Mouse (Mus musculus) testis, postnatal 14 days (tissue): ENCODE measurements around the gene Ccdc78.

Experiments used
- DNase-seq: peaks from one replicate; pipeline ENCODE4 v3.0.0; 2021; ENCODE audit warnings: low spot score

Ccdc78 gene

DNA sequence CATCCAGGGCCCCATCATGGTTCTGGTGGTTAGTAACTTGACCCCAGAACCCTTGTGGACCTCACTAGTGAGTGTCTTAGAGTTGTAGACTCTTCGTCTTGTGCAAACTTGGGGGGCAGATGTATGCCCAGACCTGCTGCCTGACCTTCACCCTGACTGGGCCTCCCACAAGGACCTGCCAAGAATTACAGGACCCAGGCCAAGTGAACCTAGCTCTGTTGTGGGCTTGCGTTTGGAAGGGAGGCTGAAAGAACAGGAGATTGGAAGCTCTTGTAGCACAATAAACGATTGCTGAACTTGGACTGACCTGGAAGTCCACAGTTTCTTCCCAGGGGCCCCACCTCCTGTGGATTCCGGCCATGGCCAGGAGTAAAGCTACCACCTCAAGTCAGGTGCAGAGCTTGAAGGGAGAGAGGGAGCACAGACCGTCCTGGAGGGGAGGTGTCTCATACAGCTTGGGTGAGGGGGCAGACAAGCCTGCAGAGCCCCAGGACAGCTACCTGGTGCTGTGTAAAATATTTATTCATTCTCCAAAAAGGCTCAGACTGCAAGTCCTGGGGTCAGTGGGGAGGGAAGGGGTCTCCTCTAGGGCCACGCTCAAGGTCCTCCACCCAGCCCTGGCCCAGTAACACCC, 47.7 kb downstream of the Ccdc78 start:
- DNase-seq = no peak

DNA sequence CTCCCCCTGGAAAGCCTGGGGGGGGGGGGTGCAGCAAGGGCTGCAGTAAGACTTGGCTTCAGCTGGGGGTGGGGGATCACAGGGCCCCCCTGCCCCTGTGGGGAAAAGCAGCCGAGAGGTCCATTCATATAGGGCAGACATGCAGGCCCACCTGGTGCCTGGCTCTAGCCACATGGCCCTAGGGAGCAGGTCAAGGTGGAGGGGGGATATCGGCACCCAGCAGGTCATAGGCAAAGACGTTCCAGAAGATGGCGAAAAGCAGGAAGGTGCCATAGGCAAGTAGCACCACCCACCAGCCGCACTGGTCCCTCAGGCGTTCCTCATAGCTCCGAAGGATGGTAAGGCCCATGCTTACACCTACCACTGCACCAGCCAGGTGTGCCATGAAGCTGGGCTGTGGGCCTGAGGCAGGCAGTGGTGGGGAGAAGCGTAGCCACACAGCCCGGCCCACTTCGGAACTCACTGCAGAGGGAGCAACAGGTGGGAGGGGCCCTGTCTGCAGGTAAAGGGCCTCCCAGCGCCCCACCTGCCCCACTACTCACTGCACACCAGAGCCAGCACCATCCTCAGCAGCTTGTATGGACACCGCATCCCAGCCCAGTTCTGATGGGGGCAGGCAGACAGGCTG, 48.3 kb downstream of the Ccdc78 start:
- DNase-seq = no peak

DNA sequence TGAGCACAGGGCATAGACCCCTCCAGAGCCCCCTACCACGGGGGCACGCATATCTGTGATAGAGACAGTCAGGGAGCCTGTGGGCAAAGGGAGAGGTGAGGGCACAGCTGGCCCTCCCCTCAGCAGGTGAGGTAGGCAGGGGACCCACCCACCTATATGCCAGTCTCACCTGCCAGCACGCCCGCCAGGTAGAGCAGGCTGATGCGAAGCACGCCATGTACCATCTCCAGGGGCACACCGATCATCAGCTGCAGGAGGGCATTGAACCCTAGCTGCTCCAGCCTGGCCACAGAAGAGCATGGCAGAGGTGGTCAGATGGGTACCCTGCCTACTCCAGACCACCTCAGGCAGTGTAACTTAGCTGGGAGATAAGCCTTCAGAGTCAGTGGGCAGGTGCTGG, 48.9 kb downstream of the Ccdc78 start:
- DNase-seq = no peak

DNA sequence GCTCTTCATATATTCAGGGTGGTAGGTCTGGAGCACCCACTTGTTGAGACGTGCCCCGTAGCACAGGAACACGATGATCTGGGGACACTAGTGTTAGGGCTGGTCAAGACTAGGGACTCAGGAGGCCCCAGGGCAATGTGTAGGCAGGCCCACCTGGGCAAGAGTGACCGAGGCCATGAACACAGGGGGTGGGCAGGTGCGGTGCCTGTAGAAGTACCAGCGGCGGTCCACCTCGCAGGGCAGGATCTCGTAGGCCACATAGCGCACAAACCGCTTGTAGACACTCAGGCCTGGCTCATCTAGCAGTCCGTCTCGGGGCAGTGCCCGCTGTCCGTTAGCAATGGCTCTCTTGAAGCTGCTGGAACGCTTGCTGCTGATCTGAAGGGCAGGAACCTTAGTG, 49.4 kb downstream of the Ccdc78 start:
- no peak for DNase-seq

DNA sequence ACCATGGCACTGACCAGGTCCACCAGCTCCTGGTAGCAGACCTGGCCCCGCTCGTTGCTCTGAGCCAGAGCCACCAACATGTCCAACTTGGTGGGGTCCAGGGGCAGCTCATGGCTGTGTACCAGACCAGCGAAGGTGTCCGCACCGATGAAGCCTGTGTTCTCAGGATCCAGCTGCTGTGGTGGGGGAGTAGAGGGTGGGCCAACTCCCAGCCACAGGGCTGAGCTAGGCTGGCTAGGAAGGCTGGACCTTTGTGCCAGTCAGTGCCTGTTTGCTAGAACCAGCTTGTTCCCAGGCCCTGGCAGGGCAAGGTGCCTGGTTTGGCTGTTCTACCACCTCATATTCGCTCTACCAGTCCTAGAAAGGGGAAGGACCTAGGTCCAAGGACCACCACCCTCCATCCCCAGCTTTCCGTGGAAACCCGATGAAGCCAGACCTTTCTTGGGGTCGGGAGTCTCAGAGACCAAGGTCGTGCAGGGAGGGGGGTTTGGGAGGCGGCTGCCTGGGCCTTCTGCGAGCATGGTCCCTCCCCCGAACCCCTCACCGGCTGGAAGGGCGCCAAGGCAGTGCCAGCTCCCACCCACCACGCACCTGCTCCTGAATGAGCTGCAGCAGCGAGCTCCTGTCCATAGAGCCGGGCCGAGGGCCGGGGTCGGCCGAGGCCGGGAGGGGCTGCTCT, 50.2 kb downstream of the Ccdc78 start:
- DNase-seq = no peak

DNA sequence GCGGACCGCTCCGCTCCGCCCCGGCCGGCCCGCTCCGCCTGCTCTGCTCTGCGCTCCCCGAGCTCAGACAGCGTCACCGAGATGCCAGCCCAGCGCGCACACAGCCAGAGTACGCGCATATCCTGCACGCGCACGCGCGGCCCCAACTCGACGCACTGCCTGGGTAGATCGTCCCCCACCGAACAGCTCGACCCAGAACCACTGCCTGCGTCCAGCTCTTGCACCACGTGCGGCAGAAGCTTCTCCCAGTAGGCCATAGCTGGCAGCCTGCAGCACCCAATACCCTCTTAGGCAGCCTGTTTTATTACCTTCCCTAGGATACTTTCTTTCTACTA, 50.7 kb downstream of the Ccdc78 start, which contains the start of gene Rhbdl1:
Rhbdl1 (minus strand) TSS at position 220 of the 335 bp plus-strand sequence.
- peak; percentile 68 for DNase-seq

DNA sequence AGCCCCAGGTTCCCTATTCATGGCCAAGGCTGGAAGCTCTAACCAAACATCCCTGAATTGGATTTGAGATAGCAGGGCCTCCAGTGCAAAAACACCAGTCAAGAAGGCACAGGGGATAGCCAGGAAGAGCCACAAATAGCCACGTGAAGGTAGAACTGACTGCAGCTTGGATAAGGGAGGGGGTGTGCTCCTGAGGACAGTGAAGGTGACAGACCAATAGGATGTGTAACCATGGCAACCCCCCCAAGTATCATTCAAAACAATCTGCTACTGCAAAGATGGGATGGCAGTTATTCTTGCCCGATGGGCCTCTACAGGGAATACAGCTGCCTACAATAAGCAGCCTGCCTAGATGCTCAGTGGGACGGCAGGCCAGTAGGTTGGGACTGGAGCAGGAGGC, 51.2 kb downstream of the Ccdc78 start:
- no peak for DNase-seq

DNA sequence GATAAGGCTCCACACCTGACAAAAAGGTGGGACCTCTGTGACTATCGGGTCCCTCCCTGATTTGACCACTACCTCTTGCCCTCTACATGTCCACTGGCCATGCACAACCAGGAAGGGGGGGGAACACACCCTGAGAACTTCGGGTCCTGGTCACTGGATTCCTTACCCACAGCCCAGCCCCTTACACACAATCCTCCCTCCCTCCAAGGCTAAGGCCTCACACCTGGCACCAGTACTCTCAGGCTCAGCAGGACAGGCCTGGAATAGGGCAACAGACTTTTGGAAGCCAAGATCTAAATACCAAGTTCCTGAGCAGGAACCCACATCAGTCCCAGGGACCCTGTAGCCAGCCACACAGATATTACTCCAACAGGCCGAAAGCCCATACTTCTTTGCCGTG, 52.5 kb downstream of the Ccdc78 start:
- no peak for DNase-seq

DNA sequence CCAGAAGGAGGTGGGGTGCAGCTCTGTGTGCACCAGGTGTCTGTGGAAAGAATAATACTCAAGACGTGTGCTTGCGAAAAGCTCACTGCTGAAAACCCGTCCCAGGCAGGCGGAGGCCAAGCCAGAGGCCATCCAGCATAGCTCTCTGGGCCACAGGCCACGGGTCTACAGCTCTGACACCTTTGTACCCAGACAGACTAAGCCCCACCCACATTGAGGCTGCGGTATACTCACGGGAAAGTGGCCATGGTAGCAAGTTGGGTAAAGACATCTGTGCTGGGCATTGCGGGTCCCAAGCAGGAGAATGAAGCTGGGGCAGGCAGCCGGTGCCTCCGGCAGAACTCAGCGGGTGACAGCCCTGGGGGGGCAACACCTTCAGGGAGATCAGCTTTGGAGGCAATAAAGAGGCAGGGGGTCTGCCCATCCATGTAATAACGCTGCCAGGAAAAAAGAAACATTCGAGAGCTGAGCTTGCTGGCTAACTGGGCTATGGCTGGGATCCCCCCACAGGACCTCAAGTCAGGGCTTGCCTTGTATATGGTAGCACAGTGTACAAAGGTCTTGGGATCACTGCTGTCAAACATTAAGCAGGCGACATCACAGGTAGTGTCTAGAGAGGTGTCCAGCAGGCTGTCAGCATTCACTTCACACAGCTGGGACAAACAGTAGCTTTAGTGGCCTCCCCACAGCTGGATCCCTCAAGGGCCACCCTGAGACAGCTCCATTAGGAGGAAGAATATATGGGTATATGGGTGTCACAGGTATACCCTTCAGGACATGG, 53.3 kb downstream of the Ccdc78 start:
- DNase-seq = no peak
